Mouse (Mus musculus): ENCODE data around the gene Cwc25. TPM values are rescaled to one million over a fixed set of nuclear protein-coding genes. Genes with fewer than 3 reads are reported as not detected.

Gene Cwc25
- polyA plus RNA-seq, 1 experiment from 2014 or later, result 10.5 TPM

DNA sequence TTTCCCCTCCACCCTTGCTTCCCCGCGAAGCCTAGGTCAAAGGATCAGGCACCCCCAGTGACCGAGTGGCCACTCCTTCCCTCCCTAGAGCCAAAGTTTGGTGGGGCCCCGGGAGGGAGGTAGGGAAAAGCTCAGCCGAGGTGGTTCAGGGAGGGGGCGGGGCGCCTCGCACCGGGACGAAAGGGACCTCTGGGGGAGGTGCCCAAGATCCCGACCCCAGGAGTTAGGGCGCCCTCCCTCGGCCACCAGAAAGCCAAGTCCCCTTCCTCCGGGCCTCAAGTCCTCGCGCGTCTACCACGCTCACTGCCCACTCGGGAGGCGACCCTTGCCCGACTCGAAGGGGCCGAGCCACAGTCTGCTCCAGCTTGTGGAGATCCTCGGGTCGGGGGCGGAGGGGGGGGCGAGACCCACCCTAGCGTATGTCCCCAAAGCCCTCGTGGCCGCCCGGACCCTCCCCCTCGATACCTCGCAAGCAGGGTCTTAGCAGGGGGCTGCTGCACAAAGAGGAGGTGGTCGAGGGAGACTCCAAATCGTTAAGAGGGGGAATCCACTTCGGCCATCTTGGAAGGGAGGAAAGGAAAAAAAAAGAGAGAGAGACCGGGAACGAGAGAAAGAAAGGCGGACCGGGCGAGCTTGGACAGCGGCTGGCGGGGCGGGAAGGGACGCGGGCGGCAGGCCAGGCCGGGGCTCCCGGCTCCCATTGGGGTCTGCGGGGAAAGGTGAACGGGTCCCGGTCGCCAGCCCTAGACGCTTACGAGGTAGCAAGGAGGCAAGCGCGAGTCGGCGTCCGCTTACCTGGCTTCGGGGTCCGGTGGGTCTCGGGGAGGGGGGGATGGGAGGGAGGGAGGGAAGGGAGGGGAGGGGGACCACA lies 67.4 kb downstream of the Cwc25 start:
- Histone ChIP-seq H3K9ac (ENCODE audit: low read length) (peak overlapping the region; percentile 94), H3K27me3 (replicated peaks; ENCODE audit: control insufficient read depth, insufficient read depth, low read length) (no peaks in the 10 kb centered on the region), H3K27ac (ENCODE audit: low read depth) (peak overlapping the region; percentile 98), H3K4me1 (replicated peaks; ENCODE audit: control insufficient read depth, insufficient read depth, low read length) (peaks cover 52% of the 10 kb centered on the region), H3K4me3 (ENCODE audit: low read depth, low read length) (peak overlapping the region; percentile 99), H3K9me3 (ENCODE audit: control insufficient read depth, low read length) (no peaks in the 10 kb centered on the region), H3K4me2 (ENCODE audit: low read length) (peak overlapping the region; percentile 74), H3K36me3 (ENCODE audit: control insufficient read depth, insufficient read depth, low read length) (0 out of 2 replicates have a peak, but pooled peaks cover 4% of the 10 kb centered on the region)
- WGBS, result under 1% methylated on average over 57 of the region's 63 CpGs
- ATAC-seq (replicated peaks; ENCODE audit: low FRiP score, low TSS enrichment, low read depth) (peak; percentile 1; the same call in 1 of the 2 replicates), DNase-seq (ENCODE audit: low spot score) (peak; percentile 91)

DNA sequence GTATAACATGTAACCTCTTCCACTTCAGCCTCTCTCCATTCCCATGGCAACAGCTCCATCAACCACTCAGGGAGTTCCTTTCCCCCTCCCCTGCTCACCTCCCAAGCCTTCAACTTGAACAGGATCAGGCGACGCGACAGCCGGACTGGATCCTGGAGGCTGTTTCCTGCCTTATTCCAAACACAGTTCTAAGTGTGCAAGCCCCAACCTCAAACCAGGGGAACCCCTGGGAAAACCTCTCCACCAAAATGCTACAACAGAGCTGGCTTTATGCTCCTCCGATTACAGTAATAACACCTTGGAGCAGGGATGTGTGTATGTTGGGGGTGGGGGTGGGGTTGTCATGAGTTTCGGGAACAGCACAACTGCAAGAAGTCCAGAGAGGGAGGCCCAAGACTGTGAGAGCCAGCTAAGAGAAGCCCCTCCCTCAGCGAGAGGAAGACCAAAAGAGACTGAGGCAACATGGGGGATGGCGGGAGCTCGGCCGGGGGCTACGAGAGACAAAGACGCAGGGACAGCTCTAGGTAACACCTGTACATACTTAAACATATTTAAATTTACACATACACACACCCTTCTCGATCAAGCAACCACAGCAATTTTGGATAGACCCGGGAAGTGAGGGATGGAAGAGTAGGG lies 68.3 kb downstream of the Cwc25 start:
- H3K9me3 ChIP-seq (ENCODE audit: control insufficient read depth, low read length), result no peaks in the 10 kb centered on the region
- DNase-seq (ENCODE audit: low spot score) (peak; percentile 62), ATAC-seq (replicated peaks; ENCODE audit: low FRiP score, low TSS enrichment, low read depth) (no peak)
- peak overlapping the region; percentile 74 for H3K4me2 ChIP-seq (ENCODE audit: low read length)
- peak overlapping the region; percentile 94 for H3K9ac ChIP-seq (ENCODE audit: low read length)
- 2% methylated on average over 14 of the region's 14 CpGs for WGBS
- H3K27ac ChIP-seq (ENCODE audit: low read depth), result peak overlapping the region; percentile 98
- peaks cover 10% of the 10 kb centered on the region; the same call in 1 of the 2 replicates for H3K36me3 ChIP-seq (ENCODE audit: control insufficient read depth, insufficient read depth, low read length)
- peak overlapping the region; percentile 99 for H3K4me3 ChIP-seq (ENCODE audit: low read depth, low read length)
- H3K27me3 ChIP-seq (replicated peaks; ENCODE audit: control insufficient read depth, insufficient read depth, low read length), result no peaks in the 10 kb centered on the region
- peaks cover 50% of the 10 kb centered on the region for H3K4me1 ChIP-seq (replicated peaks; ENCODE audit: control insufficient read depth, insufficient read depth, low read length)

DNA sequence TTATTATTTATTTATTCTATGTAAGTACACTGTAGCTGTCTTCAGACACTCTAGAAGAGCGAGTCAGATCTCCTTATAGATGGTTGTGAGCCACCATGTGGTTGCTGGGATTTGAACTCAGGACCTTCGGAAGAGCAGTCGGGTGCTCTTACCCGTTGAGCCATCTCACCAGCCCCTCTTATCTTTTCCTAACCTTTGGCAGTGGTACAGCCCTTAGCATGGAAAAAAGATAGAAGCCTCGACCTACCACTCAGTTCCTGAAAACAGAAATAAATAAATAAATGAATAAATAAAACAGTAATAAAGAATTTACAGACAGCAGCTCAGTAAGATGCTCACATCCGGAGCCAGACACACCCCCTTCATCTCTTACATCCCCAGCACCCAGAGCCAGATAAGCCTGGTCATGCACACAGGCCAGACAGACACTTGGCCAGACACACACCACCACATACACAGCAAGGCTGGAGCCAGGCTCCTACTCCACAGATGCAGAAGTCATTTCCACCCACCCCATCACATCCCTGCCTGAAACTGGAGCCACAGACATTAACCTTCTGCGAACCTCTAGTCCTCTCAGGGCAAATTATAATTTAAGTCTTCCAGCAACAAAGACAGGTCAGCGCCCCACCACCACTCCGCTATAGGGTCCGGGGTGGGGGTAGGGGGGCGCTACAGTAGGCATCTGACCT lies 69.0 kb downstream of the Cwc25 start:
- peak overlapping the region; percentile 99 for H3K4me3 ChIP-seq (ENCODE audit: low read depth, low read length)
- no peaks in the 10 kb centered on the region for H3K27me3 ChIP-seq (replicated peaks; ENCODE audit: control insufficient read depth, insufficient read depth, low read length)
- ATAC-seq (replicated peaks; ENCODE audit: low FRiP score, low TSS enrichment, low read depth), result no peak
- no peaks in the 10 kb centered on the region for H3K9me3 ChIP-seq (ENCODE audit: control insufficient read depth, low read length)
- peaks cover 16% of the 10 kb centered on the region for H3K36me3 ChIP-seq (ENCODE audit: control insufficient read depth, insufficient read depth, low read length)
- H3K27ac ChIP-seq (ENCODE audit: low read depth), result peak overlapping the region; percentile 98; the same call in 1 of the 2 replicates
- H3K4me1 ChIP-seq (replicated peaks; ENCODE audit: control insufficient read depth, insufficient read depth, low read length), result peaks cover 50% of the 10 kb centered on the region
- WGBS, result 46% methylated on average over 11 of the region's 11 CpGs
- DNase-seq (ENCODE audit: low spot score), result no peak
- H3K9ac ChIP-seq (ENCODE audit: low read length), result peak overlapping the region; percentile 94
- H3K4me2 ChIP-seq (ENCODE audit: low read length), result peak overlapping the region; percentile 74

DNA sequence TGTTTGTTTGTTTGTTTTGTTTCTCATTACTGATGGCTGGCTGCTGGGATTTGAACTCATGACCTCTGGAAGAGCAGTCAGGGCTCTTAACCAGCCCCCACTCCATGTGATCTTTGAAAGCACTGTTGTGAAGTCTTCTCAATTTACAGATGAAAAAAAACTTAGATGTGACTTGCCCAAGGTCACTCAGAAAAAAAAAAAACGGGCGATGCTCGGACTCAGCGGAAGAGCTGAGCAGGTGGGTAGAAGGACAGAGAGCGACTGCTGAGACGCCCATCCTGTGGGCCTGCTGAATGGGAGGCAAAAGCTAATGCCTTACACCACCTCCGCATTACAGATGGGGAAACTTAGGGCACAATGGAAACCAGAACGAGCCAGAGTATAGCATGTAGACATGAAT lies 69.7 kb downstream of the Cwc25 start:
- no peak for DNase-seq (ENCODE audit: low spot score)
- WGBS, result 72% methylated on average over 8 of the region's 8 CpGs
- peak overlapping the region; percentile 74; the same call in 1 of the 2 replicates for H3K4me2 ChIP-seq (ENCODE audit: low read length)
- ATAC-seq (replicated peaks; ENCODE audit: low FRiP score, low TSS enrichment, low read depth), result no peak
- H3K4me1 ChIP-seq (replicated peaks; ENCODE audit: control insufficient read depth, insufficient read depth, low read length), result peaks cover 45% of the 10 kb centered on the region
- H3K36me3 ChIP-seq (ENCODE audit: control insufficient read depth, insufficient read depth, low read length), result peaks cover 23% of the 10 kb centered on the region
- H3K9me3 ChIP-seq (ENCODE audit: control insufficient read depth, low read length), result no peaks in the 10 kb centered on the region
- no peak overlapping the region for H3K27ac ChIP-seq (ENCODE audit: low read depth)
- no peak overlapping the region for H3K9ac ChIP-seq (ENCODE audit: low read length)
- no peak overlapping the region for H3K4me3 ChIP-seq (ENCODE audit: low read depth, low read length)
- H3K27me3 ChIP-seq (replicated peaks; ENCODE audit: control insufficient read depth, insufficient read depth, low read length), result no peaks in the 10 kb centered on the region

DNA sequence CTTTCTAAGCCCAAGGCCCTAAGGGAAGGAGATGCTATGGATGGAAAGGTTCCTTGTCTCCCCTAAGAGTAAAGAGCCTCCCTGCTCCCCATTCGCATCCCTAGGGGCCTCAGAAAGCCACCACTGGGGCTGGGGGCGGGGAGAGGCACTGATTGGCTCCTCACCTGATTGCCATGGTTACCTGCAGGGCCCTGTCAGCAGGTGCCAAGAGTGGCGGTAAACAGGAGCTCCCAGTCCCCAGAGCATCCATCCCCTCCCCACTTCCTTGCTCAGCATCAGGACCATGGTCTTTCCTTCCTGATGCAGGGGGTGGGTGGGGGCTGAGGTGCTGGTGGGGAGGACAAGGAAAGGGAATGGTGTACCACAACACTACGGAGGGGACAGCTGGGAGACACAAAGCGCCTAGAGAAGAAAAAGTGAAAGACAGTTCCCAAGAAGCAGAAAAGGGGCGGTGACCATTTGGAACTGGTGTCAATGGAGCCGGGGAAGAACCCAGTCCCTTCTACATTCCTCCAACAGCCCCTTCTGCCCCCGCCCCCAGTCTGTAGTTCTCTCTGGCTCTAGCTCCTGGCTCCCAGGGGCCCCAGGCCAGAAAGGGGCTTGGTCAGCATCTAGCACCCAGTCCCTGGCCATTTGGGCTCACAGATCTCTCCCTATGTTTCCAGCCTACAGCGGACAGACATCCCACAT lies 70.5 kb downstream of the Cwc25 start:
- DNase-seq (ENCODE audit: low spot score) (no peak), ATAC-seq (replicated peaks; ENCODE audit: low FRiP score, low TSS enrichment, low read depth) (no peak)
- no peak overlapping the region for H3K9ac ChIP-seq (ENCODE audit: low read length)
- peak overlapping the region; percentile 24 for H3K27ac ChIP-seq (ENCODE audit: low read depth)
- peak overlapping the region; percentile 20 for H3K4me2 ChIP-seq (ENCODE audit: low read length)
- H3K4me1 ChIP-seq (replicated peaks; ENCODE audit: control insufficient read depth, insufficient read depth, low read length), result peaks cover 37% of the 10 kb centered on the region
- no peaks in the 10 kb centered on the region for H3K9me3 ChIP-seq (ENCODE audit: control insufficient read depth, low read length)
- no peak overlapping the region for H3K4me3 ChIP-seq (ENCODE audit: low read depth, low read length)
- peaks cover 31% of the 10 kb centered on the region for H3K36me3 ChIP-seq (ENCODE audit: control insufficient read depth, insufficient read depth, low read length)
- 47% methylated on average over 9 of the region's 9 CpGs for WGBS
- H3K27me3 ChIP-seq (replicated peaks; ENCODE audit: control insufficient read depth, insufficient read depth, low read length), result no peaks in the 10 kb centered on the region

Small RNA genes lying within 50 kb of the gene (microRNA-seq; reads per million reads assigned to microRNA genes)
- gene Mir8102, result not detected

Other genes starting within 250 kb of the Cwc25 start
- gene Srcin1, start 190.4 kb downstream of the Cwc25 start, polyA plus RNA-seq (2014; fragmentation: Nextera tagmentation; extraction: Ambion mirVana), result 0.16 and 0.30 TPM in 2 replicates
- 3.1 and 3.6 TPM in 2 replicates for gene Epop, start 136.9 kb downstream of the Cwc25 start, polyA plus RNA-seq (2014; fragmentation: Nextera tagmentation; extraction: Ambion mirVana)
- gene Mllt6, start 103.1 kb downstream of the Cwc25 start, polyA plus RNA-seq (2014; fragmentation: Nextera tagmentation; extraction: Ambion mirVana), result 4.6 and 4.8 TPM in 2 replicates
- 41.2 and 47.9 TPM in 2 replicates for gene Cisd3, start 80.7 kb downstream of the Cwc25 start, polyA plus RNA-seq (2014; fragmentation: Nextera tagmentation; extraction: Ambion mirVana)
- 19.2 and 19.7 TPM in 2 replicates for gene Pcgf2, start 66.1 kb downstream of the Cwc25 start, polyA plus RNA-seq (2014; fragmentation: Nextera tagmentation; extraction: Ambion mirVana)
- 473 and 491 TPM in 2 replicates for gene Psmb3, start 63.2 kb downstream of the Cwc25 start, polyA plus RNA-seq (2014; fragmentation: Nextera tagmentation; extraction: Ambion mirVana)
- gene Pip4k2b, start 21.9 kb downstream of the Cwc25 start, polyA plus RNA-seq (2014; fragmentation: Nextera tagmentation; extraction: Ambion mirVana), result 1.7 and 1.9 TPM in 2 replicates
- 0.31 TPM in 2 replicates for gene 1700001P01Rik, start 9.4 kb upstream of the Cwc25 start, polyA plus RNA-seq (2014; fragmentation: Nextera tagmentation; extraction: Ambion mirVana)
- gene Rpl23, start 15.9 kb upstream of the Cwc25 start, polyA plus RNA-seq (2014; fragmentation: Nextera tagmentation; extraction: Ambion mirVana), result 752 and 786 TPM in 2 replicates
- 85.1 and 88.6 TPM in 2 replicates for gene Lasp1, start 32.4 kb upstream of the Cwc25 start, polyA plus RNA-seq (2014; fragmentation: Nextera tagmentation; extraction: Ambion mirVana)
- gene B230217C12Rik, start 74.2 kb upstream of the Cwc25 start, polyA plus RNA-seq (2014; fragmentation: Nextera tagmentation; extraction: Ambion mirVana), result 8.1 and 9.5 TPM in 2 replicates
- 0.39 and 0.54 TPM in 2 replicates for gene Fbxo47, start 117.6 kb upstream of the Cwc25 start, polyA plus RNA-seq (2014; fragmentation: Nextera tagmentation; extraction: Ambion mirVana)
- 0.09 and 0.30 TPM in 2 replicates for gene Plxdc1, start 219.9 kb upstream of the Cwc25 start, polyA plus RNA-seq (2014; fragmentation: Nextera tagmentation; extraction: Ambion mirVana)
- 9.6 and 13.8 TPM in 2 replicates for gene Arl5c, start 229.6 kb upstream of the Cwc25 start, polyA plus RNA-seq (2014; fragmentation: Nextera tagmentation; extraction: Ambion mirVana)

Data from intestine, embryonic 14.5 days (tissue).